Mouse (Mus musculus) intestine, postnatal 0 days (tissue): ENCODE results near the gene St3gal2. TPM values are rescaled to one million over a fixed set of nuclear protein-coding genes. Genes with fewer than 3 reads are reported as not detected.
"Not testable (repeated sequence)": the region's sequence is repeated elsewhere in the genome, so short reads cannot be mapped to it uniquely, and the experiment has no call there.

ENCODE experiments used
- ATAC-seq: fragments of 200-750 bp; cut with Nextera tagmentation; 2 replicates; pipeline ENCODE4 v1.8.0; 2017; ENCODE audit warnings: mild to moderate bottlenecking, moderate TSS enrichment, moderate library complexity
- H3K27ac ChIP-seq: fragments of 300-500 bp; sonication (generic); 2 replicates; pipeline ENCODE4 v1.5.1; 2014; ENCODE audit warnings: mild to moderate bottlenecking, low read depth, low read length, moderate library complexity
- H3K27me3 ChIP-seq: fragments of 300-500 bp; sonication (generic); replicated peaks from 2 replicates; pipeline ENCODE4 v1.6.1; 2014; ENCODE audit warnings: low read length, mixed read lengths; ENCODE audit not compliant: control insufficient read depth, insufficient read depth
- H3K36me3 ChIP-seq: fragments of 300-500 bp; sonication (generic); 2 replicates; pipeline ENCODE4 v1.6.1; 2014; ENCODE audit warnings: mild to moderate bottlenecking, moderate library complexity; ENCODE audit not compliant: control insufficient read depth, insufficient read depth
- H3K4me1 ChIP-seq: fragments of 300-500 bp; sonication (generic); replicated peaks from 2 replicates; pipeline ENCODE4 v1.6.1; 2014; ENCODE audit warnings: antibody characterized with exemption, low read length, mixed read lengths; ENCODE audit not compliant: control insufficient read depth, insufficient read depth
- H3K4me2 ChIP-seq: fragments of 300-500 bp; sonication (generic); replicated peaks from 2 replicates; pipeline ENCODE4 v1.6.1; 2014; ENCODE audit warnings: low read depth, mild to moderate bottlenecking, moderate library complexity
- H3K4me3 ChIP-seq: fragments of 300-500 bp; sonication (generic); 2 replicates; pipeline ENCODE4 v1.5.1; 2014; ENCODE audit warnings: low read depth, low read length
- H3K9ac ChIP-seq: fragments of 300-500 bp; sonication (generic); 2 replicates; pipeline ENCODE4 v1.6.1; 2014; ENCODE audit warnings: mild to moderate bottlenecking, low read depth, low read length
- H3K9me3 ChIP-seq: fragments of 300-500 bp; sonication (generic); 2 replicates; pipeline ENCODE4 v1.6.1; 2016; ENCODE audit warnings: mixed run types; ENCODE audit not compliant: control insufficient read depth
- CTCF ChIP-seq: sonication (generic); IDR thresholded peaks from 2 replicates; pipeline ENCODE4 v1.5.1; 2016; ENCODE audit warnings: low read depth, mild to moderate bottlenecking, control low read depth, antibody characterized with exemption, moderate library complexity
- WGBS: fragments of 180-500 bp; shearing (Covaris S2); extraction: QIAGEN DNeasy Blood & Tissue Kit; methylation state at CpG from one replicate; pipeline ENCODE4 v1.1.7; 2014; 5-methylcytosine and 5-hydroxymethylcytosine counted together
- microRNA-seq: library from miRNA; unstranded; fragments of <30 nt; microRNA quantifications from one replicate; pipeline ENCODE4, GENCODE M21; 2016
- polyA plus RNA-seq: library from polyadenylated mRNA; unstranded; fragments of >200 nt; fragmentation: Nextera tagmentation; extraction: Ambion mirVana; gene quantifications from 2 replicates; pipeline ENCODE4 v1.2.1, GENCODE M21; 2015

The St3gal2 gene
- polyA plus RNA-seq, 1 experiment from 2014 or later, result 5.1 TPM

DNA sequence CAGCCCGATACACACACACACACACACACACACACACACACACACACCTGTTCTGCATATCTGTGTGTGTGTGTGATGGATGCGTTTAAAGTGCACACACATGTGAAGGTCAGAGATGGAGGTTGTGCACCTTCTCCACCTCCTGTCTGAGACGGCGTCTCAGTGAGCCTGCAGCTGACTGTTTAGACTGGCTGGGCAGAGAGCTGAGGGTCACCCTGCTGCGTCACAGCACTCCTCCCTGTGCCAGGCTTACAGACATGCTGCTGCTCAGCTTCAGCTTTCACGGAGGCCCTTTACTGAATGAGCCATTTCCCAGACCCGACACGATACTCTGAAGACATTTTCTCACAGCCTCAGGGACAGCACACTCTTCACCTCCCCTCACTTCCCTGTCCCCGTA, 70.3 kb downstream of the St3gal2 start:
- WGBS, result 94% methylated on average over 9 of the region's 9 CpGs
- ATAC-seq, result no peak
- H3K36me3 ChIP-seq, result peaks cover 56% of the 10 kb centered on the region

DNA sequence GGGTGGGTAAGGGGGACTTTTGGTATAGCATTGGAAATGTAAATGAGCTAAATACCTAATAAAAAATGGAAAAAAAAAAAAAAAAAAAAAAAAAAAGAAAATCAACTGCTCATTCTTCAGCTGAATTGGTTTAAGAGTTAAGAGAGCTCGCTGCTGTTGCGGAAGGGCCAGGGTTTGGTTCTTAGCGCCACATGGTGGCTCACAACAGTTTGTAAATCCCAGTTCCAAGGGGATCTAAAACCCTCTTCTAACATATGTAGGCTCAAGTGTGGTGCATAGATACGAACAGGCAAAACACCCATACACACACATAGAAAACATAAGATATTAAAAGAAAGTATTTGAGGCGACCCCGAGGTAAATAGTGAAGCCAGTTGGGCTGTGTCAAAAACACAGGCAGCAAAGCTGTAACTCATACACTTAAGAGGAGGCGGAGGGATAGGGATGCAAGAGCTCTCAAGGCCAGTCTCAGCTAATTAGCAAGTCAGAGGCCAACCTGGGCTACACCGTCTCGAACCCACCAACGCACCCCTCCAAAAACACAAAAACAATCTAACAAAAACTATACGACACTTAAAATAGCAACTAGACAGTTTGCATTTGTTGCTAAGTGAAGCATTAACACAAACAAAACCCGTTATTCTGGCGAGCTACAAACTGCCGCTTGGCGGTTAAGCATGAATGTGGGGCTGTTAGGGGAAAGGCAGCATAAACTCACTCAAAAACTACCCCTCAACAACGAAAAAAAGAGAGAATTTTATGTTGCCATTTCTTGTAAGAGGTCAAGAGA, 77.1 kb downstream of the St3gal2 start:
- no peaks in the 10 kb centered on the region for H3K9me3 ChIP-seq
- H3K27ac ChIP-seq, result peak overlapping the region; percentile 81
- peak overlapping the region; percentile 84 for H3K4me3 ChIP-seq
- peaks cover 2% of the 10 kb centered on the region; the same call in 1 of the 2 replicates for H3K4me1 ChIP-seq
- H3K9ac ChIP-seq, result peak overlapping the region; percentile 74
- WGBS, result 34% methylated on average over 16 of the region's 16 CpGs
- H3K4me2 ChIP-seq, result peak overlapping the region; percentile 76
- ATAC-seq, result no peak
- H3K36me3 ChIP-seq, result peaks cover 16% of the 10 kb centered on the region
- no peaks in the 10 kb centered on the region for H3K27me3 ChIP-seq
- no peak for TF ChIP-seq CTCF

More for the DNA sequence above, 70.3 kb downstream of the St3gal2 start:
- no peaks in the 10 kb centered on the region for H3K27me3 ChIP-seq
- no peak overlapping the region for H3K4me2 ChIP-seq
- H3K9me3 ChIP-seq, result no peaks in the 10 kb centered on the region
- H3K4me3 ChIP-seq, result no peak overlapping the region
- TF ChIP-seq CTCF, result no peak
- H3K27ac ChIP-seq, result no peak overlapping the region
- no peak overlapping the region for H3K9ac ChIP-seq
- no peaks in the 10 kb centered on the region for H3K4me1 ChIP-seq

- Histone ChIP-seq H3K27ac (peak within 1 kb of the TSS; percentile 81), H3K4me3 (peak within 1 kb of the TSS; percentile 84), H3K9me3 (no peaks in the 10 kb centered on the region), H3K9ac (peak within 1 kb of the TSS; percentile 74), H3K4me2 (peak within 1 kb of the TSS; percentile 76), H3K27me3 (no peaks in the 10 kb centered on the region), H3K36me3 (peaks cover 10% of the 10 kb centered on the region; the same call in 1 of the 2 replicates), H3K4me1 (peaks cover 2% of the 10 kb centered on the region; the same call in 1 of the 2 replicates)
- peak; percentile 55 for TF ChIP-seq CTCF
- 3% methylated on average over 58 of the region's 58 CpGs for WGBS
- ATAC-seq, result peak; percentile 89
Measured at GRCm38 (mm10) chr8:110997547-110998531, 78.1 kb downstream of the St3gal2 start, which contains the start of gene Ddx19a. Gene Ddx19a, minus strand, starts transcription at chr8:110997800.

DNA sequence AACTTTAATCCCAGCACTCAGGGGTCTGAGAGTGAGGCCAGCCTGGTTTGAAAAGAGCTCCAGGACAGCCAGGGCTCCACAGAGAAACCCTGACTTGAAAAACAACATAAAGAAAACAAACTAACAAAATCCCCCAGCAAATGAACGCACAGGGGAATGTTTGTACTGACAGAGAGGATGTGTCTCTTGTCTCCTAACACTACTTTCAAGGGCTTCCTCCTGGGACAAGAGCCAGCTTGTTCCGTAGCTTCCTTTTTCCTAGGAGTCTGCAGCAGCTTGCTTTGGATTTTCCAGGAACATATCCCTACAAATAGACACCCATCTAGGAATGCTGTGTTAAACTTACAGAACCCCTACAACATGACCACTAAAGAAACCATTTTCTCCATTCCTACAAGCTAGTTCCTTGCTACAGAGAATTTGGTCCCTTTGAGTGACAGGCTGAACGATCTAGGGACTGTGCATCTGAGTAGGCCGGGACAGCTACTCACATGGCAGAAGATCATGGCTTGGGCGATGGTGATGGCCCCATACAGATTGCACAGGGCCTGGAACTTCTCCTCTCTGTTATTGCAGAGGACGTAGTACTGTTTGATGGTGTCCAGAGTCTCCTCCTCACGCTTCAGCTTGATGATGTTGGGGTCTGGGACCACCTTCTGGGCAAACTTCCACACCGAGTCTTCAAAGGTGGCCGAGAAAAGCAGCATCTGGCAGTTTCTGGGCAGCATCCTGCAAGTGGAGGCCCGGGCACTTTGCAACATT, 90.7 kb downstream of the St3gal2 start:
- not testable (repeated sequence) for H3K9ac ChIP-seq, H3K4me3 ChIP-seq, H3K27me3 ChIP-seq, H3K27ac ChIP-seq, H3K4me2 ChIP-seq, ATAC-seq, H3K9me3 ChIP-seq, H3K4me1 ChIP-seq
- WGBS, result 87% methylated on average over 8 of the region's 10 CpGs
- peaks cover 36% of the 10 kb centered on the region for H3K36me3 ChIP-seq

Small RNA genes within 50 kb of the gene (microRNA-seq; reads per million reads assigned to microRNA genes)
- not detected for gene Mir3473d

Other genes with a start within 250 kb of the St3gal2 start
- 4.2 and 4.4 TPM in 2 replicates for gene Mtss1l, start 198.4 kb upstream of the St3gal2 start, polyA plus RNA-seq
- 2.7 and 3.0 TPM in 2 replicates for gene Il34, start 114.0 kb upstream of the St3gal2 start, polyA plus RNA-seq
- 40.2 and 46.1 TPM in 2 replicates for gene Cog4, start 73.3 kb upstream of the St3gal2 start, polyA plus RNA-seq
- gene Sf3b3, start 73.1 kb upstream of the St3gal2 start, polyA plus RNA-seq, result 29.7 and 33.4 TPM in 2 replicates
- gene Fuk, start 17.4 kb upstream of the St3gal2 start, polyA plus RNA-seq, result 6.2 and 6.9 TPM in 2 replicates
- 8.0 and 8.9 TPM in 2 replicates for gene Ddx19a, start 77.9 kb downstream of the St3gal2 start, polyA plus RNA-seq
- gene Ddx19b, start 111.8 kb downstream of the St3gal2 start, polyA plus RNA-seq, result 3.4 and 4.5 TPM in 2 replicates
- 30.0 and 30.7 TPM in 2 replicates for gene Aars, start 113.2 kb downstream of the St3gal2 start, polyA plus RNA-seq
- gene Exosc6, start 136.4 kb downstream of the St3gal2 start, polyA plus RNA-seq, result 7.3 and 8.4 TPM in 2 replicates
- not detected in 2 replicates for gene Clec18a, start 172.5 kb downstream of the St3gal2 start, polyA plus RNA-seq
- 4.3 and 4.7 TPM in 2 replicates for gene Pdpr, start 174.7 kb downstream of the St3gal2 start, polyA plus RNA-seq